Mouse (Mus musculus) hindbrain, embryonic 16.5 days (tissue): ENCODE data around the gene Nup188. TPM values are rescaled to one million over a fixed set of nuclear protein-coding genes. Genes with fewer than 3 reads are reported as not detected.
A peak's percentile ranks its signal among the peaks of the same experiment; 100 is the strongest.

Experiments used
- ATAC-seq: fragments of 200-750 bp; cut with Nextera tagmentation; 2 replicates; pipeline ENCODE4 v1.8.0; 2017; ENCODE audit warnings: moderate TSS enrichment, moderate library complexity
- H3K27ac ChIP-seq: fragments of 300-500 bp; sonication (generic); 2 replicates; pipeline ENCODE4 v1.5.1; 2014; ENCODE audit warnings: low read depth, mild to moderate bottlenecking, control low read depth, low read length, moderate library complexity
- H3K27me3 ChIP-seq: fragments of 300-500 bp; sonication (generic); replicated peaks from 2 replicates; pipeline ENCODE4 v1.6.1; 2014; ENCODE audit warnings: low read length; ENCODE audit not compliant: control insufficient read depth, insufficient read depth
- H3K36me3 ChIP-seq: fragments of 300-500 bp; sonication (generic); 2 replicates; pipeline ENCODE4 v1.6.1; 2014; ENCODE audit warnings: mild to moderate bottlenecking, low read length, moderate library complexity, mixed read lengths; ENCODE audit not compliant: control insufficient read depth, insufficient read depth
- H3K4me1 ChIP-seq: fragments of 300-500 bp; sonication (generic); 2 replicates; pipeline ENCODE4 v1.6.1; 2014; ENCODE audit warnings: low read depth, low read length; ENCODE audit not compliant: control insufficient read depth, insufficient read depth
- H3K4me2 ChIP-seq: fragments of 300-500 bp; sonication (generic); 2 replicates; pipeline ENCODE4 v1.6.1; 2014; ENCODE audit warnings: mild to moderate bottlenecking, low read length, control low read depth, moderate library complexity
- H3K4me3 ChIP-seq: fragments of 300-500 bp; sonication (generic); 2 replicates; pipeline ENCODE4 v1.5.1; 2014; ENCODE audit warnings: mild to moderate bottlenecking, low read length, control low read depth, moderate library complexity
- H3K9ac ChIP-seq: fragments of 300-500 bp; sonication (generic); 2 replicates; pipeline ENCODE4 v1.6.1; 2014; ENCODE audit warnings: low read depth, mild to moderate bottlenecking, control low read depth, low read length, moderate library complexity
- H3K9me3 ChIP-seq: fragments of 300-500 bp; sonication (generic); 2 replicates; pipeline ENCODE4 v1.6.1; 2014; ENCODE audit warnings: mild to moderate bottlenecking, low read length, moderate library complexity; ENCODE audit not compliant: control insufficient read depth
- WGBS: fragments of 180-500 bp; shearing (Covaris S2); extraction: QIAGEN DNeasy Blood & Tissue Kit; methylation state at CpG from one replicate; pipeline ENCODE4 v1.1.7; 2014; 5-methylcytosine and 5-hydroxymethylcytosine counted together
- polyA plus RNA-seq: library from polyadenylated mRNA; unstranded; fragments of >200 nt; fragmentation: Nextera tagmentation; extraction: Ambion mirVana; gene quantifications from 2 replicates; pipeline ENCODE4 v1.2.1, GENCODE M21; 2015

Nup188 gene
- polyA plus RNA-seq, 1 experiment from 2014 or later: 15.8 TPM

GRCm38 (mm10) chr2:30363773-30364650, 77.8 kb downstream of the Nup188 start, which contains the start of gene Miga2:
Miga2 (plus strand) TSS chr2:30364233.
- H3K9ac ChIP-seq: peak within 1 kb of the TSS; percentile 93
- H3K36me3 ChIP-seq: peaks cover 8% of the 10 kb centered on the region
- no peaks in the 10 kb centered on the region for H3K27me3 ChIP-seq
- H3K4me1 ChIP-seq: peaks cover 14% of the 10 kb centered on the region
- H3K27ac ChIP-seq: peak within 1 kb of the TSS; percentile 84
- peak within 1 kb of the TSS; percentile 96 for H3K4me2 ChIP-seq
- WGBS: under 1% methylated on average over 44 of the region's 54 CpGs
- peak; percentile 99 for ATAC-seq
- H3K4me3 ChIP-seq: peak within 1 kb of the TSS; percentile 97
- H3K9me3 ChIP-seq: no peaks in the 10 kb centered on the region

GRCm38 (mm10) chr2:30365281-30366069, 79.3 kb downstream of the Nup188 start:
- H3K9ac ChIP-seq: peak overlapping the region; percentile 93
- peak overlapping the region; percentile 96 for H3K4me2 ChIP-seq
- H3K4me3 ChIP-seq: peak overlapping the region; percentile 97
- 85% methylated on average over 2 of the region's 2 CpGs for WGBS
- no peak overlapping the region for H3K27ac ChIP-seq
- peaks cover 14% of the 10 kb centered on the region for H3K4me1 ChIP-seq
- H3K36me3 ChIP-seq: peaks cover 18% of the 10 kb centered on the region
- no peak for ATAC-seq
- H3K9me3 ChIP-seq: no peaks in the 10 kb centered on the region
- no peaks in the 10 kb centered on the region for H3K27me3 ChIP-seq

- H3K36me3 ChIP-seq: peaks cover 21% of the 10 kb centered on the region
- no peaks in the 10 kb centered on the region for H3K27me3 ChIP-seq
- H3K27ac ChIP-seq: no peak overlapping the region
- no peak overlapping the region for H3K4me2 ChIP-seq
- H3K4me3 ChIP-seq: no peak overlapping the region
- ATAC-seq: no peak
- peaks cover 14% of the 10 kb centered on the region for H3K4me1 ChIP-seq
- no peaks in the 10 kb centered on the region for H3K9me3 ChIP-seq
- 54% methylated on average over 5 of the region's 5 CpGs for WGBS
- no peak overlapping the region for H3K9ac ChIP-seq
Measured at GRCm38 (mm10) chr2:30366203-30366602, 80.0 kb downstream of the Nup188 start.

GRCm38 (mm10) chr2:30371544-30371943, 85.3 kb downstream of the Nup188 start:
- no peaks in the 10 kb centered on the region for H3K9me3 ChIP-seq
- WGBS: 93% methylated on average over 8 of the region's 8 CpGs
- H3K27me3 ChIP-seq: no peaks in the 10 kb centered on the region
- no peaks in the 10 kb centered on the region for H3K4me1 ChIP-seq
- no peak for ATAC-seq
- H3K4me3 ChIP-seq: no peak overlapping the region
- H3K9ac ChIP-seq: no peak overlapping the region
- H3K4me2 ChIP-seq: no peak overlapping the region
- peaks cover 55% of the 10 kb centered on the region for H3K36me3 ChIP-seq
- no peak overlapping the region for H3K27ac ChIP-seq

- Histone ChIP-seq H3K27me3 (no peaks in the 10 kb centered on the region), H3K9ac (no peak overlapping the region), H3K4me1 (no peaks in the 10 kb centered on the region), H3K4me2 (no peak overlapping the region), H3K4me3 (no peak overlapping the region), H3K9me3 (no peaks in the 10 kb centered on the region), H3K27ac (no peak overlapping the region), H3K36me3 (peaks cover 65% of the 10 kb centered on the region)
- ATAC-seq: no peak
- 96% methylated on average over 5 of the region's 5 CpGs for WGBS
Measured at GRCm38 (mm10) chr2:30372726-30373125, 86.5 kb downstream of the Nup188 start.

- Histone ChIP-seq H3K4me3 (no peak overlapping the region), H3K36me3 (peaks cover 51% of the 10 kb centered on the region), H3K27ac (no peak overlapping the region), H3K27me3 (no peaks in the 10 kb centered on the region), H3K9me3 (no peaks in the 10 kb centered on the region), H3K9ac (no peak overlapping the region), H3K4me1 (no peaks in the 10 kb centered on the region), H3K4me2 (no peak overlapping the region)
- ATAC-seq: no peak
- 95% methylated on average over 10 of the region's 10 CpGs for WGBS
Measured at GRCm38 (mm10) chr2:30375893-30376292, 89.7 kb downstream of the Nup188 start.

GRCm38 (mm10) chr2:30377721-30378120, 91.5 kb downstream of the Nup188 start:
- Histone ChIP-seq H3K36me3 (peaks cover 55% of the 10 kb centered on the region), H3K4me2 (no peak overlapping the region), H3K4me1 (no peaks in the 10 kb centered on the region), H3K9ac (no peak overlapping the region), H3K27me3 (no peaks in the 10 kb centered on the region), H3K4me3 (no peak overlapping the region), H3K27ac (no peak overlapping the region), H3K9me3 (no peaks in the 10 kb centered on the region)
- 86% methylated on average over 5 of the region's 5 CpGs for WGBS
- no peak for ATAC-seq

- Histone ChIP-seq H3K9ac (no peak overlapping the region), H3K4me3 (no peak overlapping the region), H3K27me3 (no peaks in the 10 kb centered on the region), H3K36me3 (peaks cover 52% of the 10 kb centered on the region), H3K4me1 (no peaks in the 10 kb centered on the region), H3K4me2 (no peak overlapping the region), H3K27ac (no peak overlapping the region), H3K9me3 (no peaks in the 10 kb centered on the region)
- no peak for ATAC-seq
- 95% methylated on average over 7 of the region's 7 CpGs for WGBS
Measured at GRCm38 (mm10) chr2:30379307-30379706, 93.1 kb downstream of the Nup188 start.
